Mouse (Mus musculus) c-Kit-positive CD71-positive TER-119-positive erythroid progenitor cells, embryonic 14.5 days (primary cell): Measurements from ENCODE around the gene Nadsyn1.

Experiments
- DNase-seq: peaks from one replicate; pipeline ENCODE4 v3.0.0-alpha.2; 2013; ENCODE audit warnings: low spot score

The Nadsyn1 gene

GRCm38 (mm10) chr7:143753990-143754715, 68.5 kb downstream of the Nadsyn1 start:
- DNase-seq, result peak; percentile 29

GRCm38 (mm10) chr7:143752606-143753005, 70.0 kb downstream of the Nadsyn1 start:
- no peak for DNase-seq

- DNase-seq, result no peak
These were observed 70.6 kb downstream of the Nadsyn1 start for GRCm38 (mm10) chr7:143752056-143752455.

GRCm38 (mm10) chr7:143751380-143751779, 71.3 kb downstream of the Nadsyn1 start:
- no peak for DNase-seq

GRCm38 (mm10) chr7:143749045-143749444, 73.6 kb downstream of the Nadsyn1 start:
- no peak for DNase-seq

- DNase-seq, result peak; percentile 39
These were observed 74.4 kb downstream of the Nadsyn1 start for GRCm38 (mm10) chr7:143748041-143748868.
